Mouse (Mus musculus) midbrain, embryonic 16.5 days (tissue): ENCODE results near the gene Ergic1. TPM values are rescaled to one million over a fixed set of nuclear protein-coding genes. Genes with fewer than 3 reads are reported as not detected.

Source experiments
- ATAC-seq: fragments of 200-750 bp; cut with Nextera tagmentation; 2 replicates; pipeline ENCODE4 v1.8.0; 2017; ENCODE audit warnings: moderate TSS enrichment
- H3K27ac ChIP-seq: fragments of 300-500 bp; sonication (generic); 2 replicates; pipeline ENCODE4 v1.5.1; 2014; ENCODE audit warnings: mild to moderate bottlenecking, low read length, mixed read lengths
- H3K27me3 ChIP-seq: fragments of 300-500 bp; sonication (generic); 2 replicates; pipeline ENCODE4 v1.6.1; 2014; ENCODE audit warnings: low read depth, low read length, mixed read lengths; ENCODE audit not compliant: control insufficient read depth, insufficient read depth
- H3K36me3 ChIP-seq: fragments of 300-500 bp; sonication (generic); 2 replicates; pipeline ENCODE4 v1.6.1; 2014; ENCODE audit warnings: mild to moderate bottlenecking, low read length, moderate library complexity, mixed read lengths; ENCODE audit not compliant: control insufficient read depth, insufficient read depth
- H3K4me1 ChIP-seq: fragments of 300-500 bp; sonication (generic); 2 replicates; pipeline ENCODE4 v1.6.1; 2014; ENCODE audit warnings: mild to moderate bottlenecking, low read length, mixed read lengths; ENCODE audit not compliant: control insufficient read depth, insufficient read depth
- H3K4me2 ChIP-seq: fragments of 300-500 bp; sonication (generic); 2 replicates; pipeline ENCODE4 v1.6.1; 2014; ENCODE audit warnings: mild to moderate bottlenecking, low read length, mixed read lengths
- H3K4me3 ChIP-seq: fragments of 300-500 bp; sonication (generic); 2 replicates; pipeline ENCODE4 v1.5.1; 2014; ENCODE audit warnings: low read depth, mild to moderate bottlenecking, low read length, moderate library complexity, mixed read lengths
- H3K9ac ChIP-seq: fragments of 300-500 bp; sonication (generic); 2 replicates; pipeline ENCODE4 v1.6.1; 2014; ENCODE audit warnings: low read depth, low read length, mixed read lengths
- H3K9me3 ChIP-seq: fragments of 300-500 bp; sonication (generic); replicated peaks from 2 replicates; pipeline ENCODE4 v1.6.1; 2014; ENCODE audit warnings: mild to moderate bottlenecking, low read length, mixed read lengths; ENCODE audit not compliant: control insufficient read depth, poor library complexity, severe bottlenecking
- WGBS: fragments of 180-500 bp; shearing (Covaris S2); extraction: QIAGEN DNeasy Blood & Tissue Kit; methylation state at CpG from one replicate; pipeline ENCODE4 v1.1.7; 2014; 5-methylcytosine and 5-hydroxymethylcytosine counted together
- polyA plus RNA-seq: library from polyadenylated mRNA; unstranded; fragments of >200 nt; fragmentation: Nextera tagmentation; extraction: Ambion mirVana; gene quantifications from 2 replicates; pipeline ENCODE4 v1.2.1, GENCODE M21; 2015

The Ergic1 gene
- polyA plus RNA-seq, 1 experiment from 2014 or later, result 103 TPM

DNA sequence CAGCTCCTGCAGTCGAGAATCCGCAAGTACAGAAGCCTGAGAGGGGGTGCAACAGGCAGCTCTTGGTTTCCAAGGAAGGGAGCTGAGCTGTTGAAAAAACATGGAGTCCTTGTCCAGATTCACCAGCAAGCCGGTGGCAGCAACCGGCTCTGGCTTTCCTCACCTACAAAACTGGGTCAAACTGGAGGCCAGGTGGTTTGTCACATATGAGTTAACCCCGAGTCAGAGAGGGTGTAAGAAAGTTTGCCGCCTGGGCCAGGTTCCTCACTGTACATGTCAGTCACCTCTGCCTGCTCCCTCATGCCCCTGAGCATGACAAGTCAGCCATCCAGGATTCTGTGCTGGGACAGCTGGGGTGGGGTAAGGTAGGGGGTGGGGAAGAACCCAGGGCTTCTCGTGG, 16.9 kb downstream of the Ergic1 start:
- Histone ChIP-seq H3K9ac (no peak overlapping the region), H3K27me3 (no peaks in the 10 kb centered on the region), H3K27ac (no peak overlapping the region), H3K36me3 (no peaks in the 10 kb centered on the region; the same call in none of the 2 replicates), H3K4me3 (no peak overlapping the region), H3K9me3 (no peaks in the 10 kb centered on the region), H3K4me2 (no peak overlapping the region), H3K4me1 (peaks cover 2% of the 10 kb centered on the region; the same call in 1 of the 2 replicates)
- WGBS, result 90% methylated on average over 7 of the region's 7 CpGs
- ATAC-seq, result no peak

DNA sequence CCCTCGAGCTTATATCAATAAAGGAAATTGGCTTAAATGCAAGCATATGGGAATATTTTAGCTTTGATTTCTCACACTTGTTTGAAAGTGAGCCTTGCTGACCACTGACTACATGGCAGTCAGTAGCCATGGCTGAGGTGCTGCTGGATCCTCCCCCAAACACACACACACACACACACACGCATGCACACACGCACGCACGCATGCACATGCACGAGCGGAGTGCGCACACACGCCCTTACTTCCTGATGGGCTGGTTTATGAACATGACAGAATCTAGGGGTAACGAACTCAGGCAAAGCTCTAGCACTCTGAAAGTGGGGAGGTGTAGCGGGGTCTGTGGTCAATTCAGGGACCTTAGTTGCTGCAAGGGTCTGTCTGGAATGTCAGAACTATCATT, 17.5 kb downstream of the Ergic1 start:
- no peak overlapping the region for H3K4me3 ChIP-seq
- H3K27ac ChIP-seq, result no peak overlapping the region
- no peak overlapping the region for H3K9ac ChIP-seq
- 95% methylated on average over 11 of the region's 11 CpGs for WGBS
- no peaks in the 10 kb centered on the region for H3K27me3 ChIP-seq
- no peaks in the 10 kb centered on the region for H3K9me3 ChIP-seq
- peaks cover 2% of the 10 kb centered on the region; the same call in 1 of the 2 replicates for H3K4me1 ChIP-seq
- no peaks in the 10 kb centered on the region; the same call in none of the 2 replicates for H3K36me3 ChIP-seq
- ATAC-seq, result no peak
- H3K4me2 ChIP-seq, result no peak overlapping the region

GRCm38 (mm10) chr17:26579396-26579795, 18.1 kb downstream of the Ergic1 start:
- no peaks in the 10 kb centered on the region; the same call in none of the 2 replicates for H3K36me3 ChIP-seq
- H3K4me2 ChIP-seq, result no peak overlapping the region
- peaks cover 4% of the 10 kb centered on the region; the same call in 1 of the 2 replicates for H3K4me1 ChIP-seq
- no peak overlapping the region for H3K4me3 ChIP-seq
- 92% methylated on average over 6 of the region's 6 CpGs for WGBS
- ATAC-seq, result no peak
- H3K9me3 ChIP-seq, result no peaks in the 10 kb centered on the region
- no peak overlapping the region for H3K9ac ChIP-seq
- no peaks in the 10 kb centered on the region for H3K27me3 ChIP-seq
- H3K27ac ChIP-seq, result no peak overlapping the region

GRCm38 (mm10) chr17:26580873-26581401, 19.6 kb downstream of the Ergic1 start:
- Histone ChIP-seq H3K9me3 (no peaks in the 10 kb centered on the region), H3K36me3 (no peaks in the 10 kb centered on the region; the same call in none of the 2 replicates), H3K27me3 (no peaks in the 10 kb centered on the region), H3K4me3 (no peak overlapping the region), H3K4me2 (no peak overlapping the region), H3K9ac (no peak overlapping the region), H3K4me1 (peaks cover 9% of the 10 kb centered on the region), H3K27ac (no peak overlapping the region)
- 100% methylated on average over 3 of the region's 3 CpGs for WGBS
- ATAC-seq, result no peak

- Histone ChIP-seq H3K27me3 (no peaks in the 10 kb centered on the region), H3K4me1 (peaks cover 9% of the 10 kb centered on the region), H3K9me3 (no peaks in the 10 kb centered on the region), H3K4me2 (no peak overlapping the region), H3K9ac (no peak overlapping the region), H3K27ac (peak overlapping the region; percentile 26; the same call in 1 of the 2 replicates), H3K4me3 (no peak overlapping the region), H3K36me3 (no peaks in the 10 kb centered on the region; the same call in none of the 2 replicates)
- 78% methylated on average over 5 of the region's 5 CpGs for WGBS
- no peak for ATAC-seq
Measured at GRCm38 (mm10) chr17:26582297-26582696, 21.0 kb downstream of the Ergic1 start.

- Histone ChIP-seq H3K36me3 (no peaks in the 10 kb centered on the region; the same call in none of the 2 replicates), H3K9ac (no peak overlapping the region), H3K4me2 (no peak overlapping the region), H3K4me1 (peaks cover 9% of the 10 kb centered on the region), H3K4me3 (no peak overlapping the region), H3K9me3 (no peaks in the 10 kb centered on the region), H3K27me3 (no peaks in the 10 kb centered on the region), H3K27ac (no peak overlapping the region)
- ATAC-seq, result no peak
- 96% methylated on average over 9 of the region's 9 CpGs for WGBS
Measured at GRCm38 (mm10) chr17:26583056-26583455, 21.8 kb downstream of the Ergic1 start.

GRCm38 (mm10) chr17:26583606-26584005, 22.3 kb downstream of the Ergic1 start:
- H3K4me1 ChIP-seq, result peaks cover 9% of the 10 kb centered on the region
- ATAC-seq, result no peak
- H3K9ac ChIP-seq, result no peak overlapping the region
- H3K36me3 ChIP-seq, result no peaks in the 10 kb centered on the region; the same call in 1 of the 2 replicates
- 93% methylated on average over 6 of the region's 6 CpGs for WGBS
- H3K9me3 ChIP-seq, result no peaks in the 10 kb centered on the region
- peak overlapping the region; percentile 58; the same call in 1 of the 2 replicates for H3K27ac ChIP-seq
- no peaks in the 10 kb centered on the region for H3K27me3 ChIP-seq
- no peak overlapping the region for H3K4me3 ChIP-seq
- no peak overlapping the region for H3K4me2 ChIP-seq

DNA sequence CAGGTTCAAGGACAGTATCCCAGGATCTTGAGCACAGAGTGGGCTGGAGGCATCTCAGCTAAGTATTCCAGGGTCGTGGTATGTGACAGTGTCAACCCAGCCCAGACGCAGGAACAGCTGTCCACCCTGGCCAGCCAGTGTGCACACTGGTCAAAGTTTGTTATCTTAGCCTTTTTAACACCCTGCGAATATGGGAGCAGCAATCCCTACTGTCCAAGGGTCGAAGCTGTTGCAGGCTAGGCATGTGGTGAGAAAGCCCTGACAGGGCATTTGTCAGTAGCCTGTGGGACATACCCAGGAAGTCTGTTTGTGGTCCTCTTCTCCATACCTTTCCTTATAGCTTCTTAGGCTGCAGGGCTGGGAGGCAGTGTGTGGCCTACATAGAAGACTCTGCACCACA, 22.8 kb downstream of the Ergic1 start:
- no peaks in the 10 kb centered on the region; the same call in 1 of the 2 replicates for H3K36me3 ChIP-seq
- H3K4me2 ChIP-seq, result no peak overlapping the region
- H3K9me3 ChIP-seq, result no peaks in the 10 kb centered on the region
- no peak overlapping the region for H3K4me3 ChIP-seq
- H3K27me3 ChIP-seq, result no peaks in the 10 kb centered on the region
- ATAC-seq, result no peak
- no peak overlapping the region for H3K9ac ChIP-seq
- 88% methylated on average over 4 of the region's 4 CpGs for WGBS
- H3K27ac ChIP-seq, result peak overlapping the region; percentile 58
- peaks cover 9% of the 10 kb centered on the region for H3K4me1 ChIP-seq

GRCm38 (mm10) chr17:26584558-26585136, 23.4 kb downstream of the Ergic1 start:
- no peak overlapping the region for H3K4me2 ChIP-seq
- no peak overlapping the region for H3K9ac ChIP-seq
- no peaks in the 10 kb centered on the region for H3K27me3 ChIP-seq
- H3K4me3 ChIP-seq, result no peak overlapping the region
- 58% methylated on average over 15 of the region's 15 CpGs for WGBS
- no peaks in the 10 kb centered on the region; the same call in 1 of the 2 replicates for H3K36me3 ChIP-seq
- peak overlapping the region; percentile 58 for H3K27ac ChIP-seq
- H3K4me1 ChIP-seq, result peaks cover 9% of the 10 kb centered on the region
- ATAC-seq, result peak; percentile 71; the same call in 1 of the 2 replicates
- H3K9me3 ChIP-seq, result no peaks in the 10 kb centered on the region
